Mouse (Mus musculus) thymus, postnatal 0 days (tissue): ENCODE measurements around the gene AI597479. TPM values are rescaled to one million over a fixed set of nuclear protein-coding genes. Genes with fewer than 3 reads are reported as not detected.

Experiments
- DNase-seq: peaks from one replicate; pipeline ENCODE4 v3.0.0-alpha.2; 2015; ENCODE audit warnings: low spot score
- polyA plus RNA-seq: library from polyadenylated mRNA; unstranded; fragments of >200 nt; fragmentation: Nextera tagmentation; extraction: Ambion mirVana; gene quantifications from 2 replicates; pipeline ENCODE4 v1.2.1, GENCODE M21; 2015

Gene AI597479
- polyA plus RNA-seq, 1 experiment from 2014 or later: 19.7 TPM

DNA sequence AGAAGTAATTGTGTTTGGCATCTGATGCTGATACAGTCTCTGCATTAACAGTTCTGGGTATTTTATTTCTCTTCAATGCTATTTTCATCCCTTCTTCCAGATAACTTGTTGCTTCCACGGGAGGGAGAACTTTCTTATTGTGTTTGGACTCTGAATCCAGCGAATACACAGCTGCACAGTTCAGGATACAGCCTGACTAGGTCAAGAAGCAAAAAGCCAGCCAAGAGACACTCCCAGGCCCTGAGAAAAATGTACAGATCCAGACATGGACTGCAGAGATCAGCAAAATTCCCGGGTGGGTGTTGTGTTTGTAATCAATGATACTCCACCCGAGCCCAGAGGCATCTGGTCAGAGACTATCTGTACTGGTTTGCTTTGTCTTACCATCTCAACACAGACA lies 60.9 kb downstream of the AI597479 start:
- DNase-seq: no peak

DNA sequence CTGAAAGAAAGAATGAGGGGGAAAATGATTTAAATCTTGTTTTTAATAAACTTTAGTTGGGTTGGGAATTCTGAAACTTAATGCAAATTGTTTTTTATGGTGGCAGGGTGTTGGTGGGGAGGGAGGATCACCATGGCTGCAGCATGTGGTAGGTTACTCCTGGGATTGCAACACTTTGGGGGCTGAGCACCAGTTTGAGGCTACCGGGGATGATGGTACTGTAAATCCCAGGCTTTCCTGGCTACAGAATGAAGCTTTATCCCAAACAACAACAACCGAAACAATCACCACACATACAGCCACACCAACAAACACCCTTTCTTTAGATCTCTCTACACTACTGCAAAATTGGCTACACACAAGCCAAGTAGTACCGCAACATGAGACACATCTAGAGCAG lies 63.9 kb downstream of the AI597479 start:
- DNase-seq: no peak

DNA sequence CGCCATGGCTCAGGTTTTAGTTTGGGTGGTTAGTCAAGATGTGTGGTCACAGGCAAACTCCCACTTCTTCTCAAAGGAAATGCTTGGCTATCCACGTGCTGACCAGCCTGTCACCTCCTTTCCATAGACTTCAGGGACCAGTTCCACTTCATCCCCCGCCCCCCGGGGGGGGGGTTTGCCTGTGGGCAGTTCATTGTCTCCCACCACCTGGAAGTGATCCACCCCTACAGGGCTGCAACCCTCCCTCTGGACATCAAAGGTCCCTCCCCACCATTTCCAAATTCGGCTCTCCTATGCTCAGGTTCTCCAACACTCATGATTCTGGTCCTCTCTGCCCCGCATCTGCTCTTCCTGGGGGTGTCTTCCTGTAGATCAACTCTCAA lies 64.6 kb downstream of the AI597479 start:
- DNase-seq: no peak

DNA sequence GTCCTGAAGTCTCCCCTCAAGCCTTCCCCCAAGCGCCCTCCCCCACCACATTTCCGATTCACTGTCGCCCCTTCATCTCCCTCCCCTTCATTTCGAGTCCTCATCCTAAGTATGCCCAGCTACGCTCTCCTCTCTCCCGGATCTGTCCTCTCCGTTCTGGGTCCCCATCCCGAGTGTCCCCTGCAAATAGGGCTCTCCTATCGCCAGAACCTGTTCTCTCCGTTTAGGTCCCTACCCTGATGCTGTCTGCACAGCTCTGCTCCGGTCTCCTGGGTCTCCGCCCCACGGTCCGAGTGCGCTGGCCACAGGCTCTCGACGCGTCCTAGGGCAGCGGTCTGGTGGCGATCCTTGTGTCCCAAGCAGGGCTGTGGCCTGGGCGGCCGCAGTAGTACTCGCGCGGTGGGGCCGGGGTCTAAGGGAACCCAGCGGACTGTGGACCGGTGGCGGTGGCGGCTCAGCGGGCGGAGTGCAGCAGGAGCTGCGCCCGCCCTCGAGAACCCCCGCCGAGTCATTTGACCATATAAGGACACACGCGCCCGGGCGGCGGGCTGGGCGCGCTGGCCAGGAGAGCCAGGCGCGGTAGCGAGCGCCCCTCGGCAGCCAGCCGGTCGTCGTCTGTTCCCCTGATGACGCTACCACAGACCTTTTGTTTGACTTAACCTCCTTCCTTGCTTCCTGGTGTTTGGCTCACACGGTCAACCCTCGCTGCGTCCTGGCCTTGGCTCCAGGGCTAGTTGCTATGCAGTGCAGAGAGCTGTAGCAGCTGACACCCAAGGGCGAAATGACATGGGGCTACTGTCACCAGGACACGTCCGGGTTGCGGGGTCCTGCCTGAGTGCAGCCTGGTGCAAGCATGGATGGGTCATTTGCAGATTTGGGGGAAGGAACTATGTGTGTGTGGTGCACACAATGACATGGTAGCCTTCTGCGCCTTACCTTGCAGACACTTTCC lies 65.2 kb downstream of the AI597479 start:
- DNase-seq: peak; percentile 49

DNA sequence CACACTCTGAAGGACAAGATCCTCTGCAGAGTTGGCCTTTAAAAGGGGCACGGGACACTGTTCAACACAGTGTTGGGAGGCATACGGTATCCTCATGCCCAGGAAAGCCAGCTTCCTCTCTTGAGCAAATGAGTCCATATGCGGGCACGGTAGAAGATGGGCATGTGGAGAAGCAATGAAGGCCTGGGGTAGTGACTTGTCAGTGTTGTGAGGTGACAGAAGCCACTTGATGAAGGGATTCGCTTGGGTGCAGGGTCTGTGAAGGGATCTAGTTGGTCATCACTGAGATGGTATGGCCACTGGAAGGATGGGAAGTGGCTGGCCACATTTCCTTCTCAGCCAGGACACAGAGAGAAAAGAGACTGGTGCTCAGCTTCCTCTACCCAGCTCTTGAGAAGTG lies 66.1 kb downstream of the AI597479 start:
- no peak for DNase-seq

Other genes with a start within 250 kb of the AI597479 start
- gene Mrps9, start 247.5 kb upstream of the AI597479 start, polyA plus RNA-seq: 61.4 and 67.9 TPM in 2 replicates
- gene Gpr45, start 145.8 kb upstream of the AI597479 start, polyA plus RNA-seq: 2.9 and 3.8 TPM in 2 replicates
- 5.3 and 5.6 TPM in 2 replicates for gene Tgfbrap1, start 73 bp upstream of the AI597479 start, polyA plus RNA-seq
- 5.3 and 6.0 TPM in 2 replicates for gene Fhl2, start 98.3 kb downstream of the AI597479 start, polyA plus RNA-seq